Mouse (Mus musculus) liver, embryonic 18 days (tissue): ENCODE measurements around the gene Olfr1298. TPM values are rescaled to one million over a fixed set of nuclear protein-coding genes. Genes with fewer than 3 reads are reported as not detected.

ENCODE experiments used
- polyA plus RNA-seq: library from polyadenylated mRNA; depleted of rRNA; stranded (reverse); fragments of >200 nt; gene quantifications from 2 replicates; pipeline ENCODE4 v1.2.3, GENCODE M21; 2012; rRNA removed

The Olfr1298 gene
- not detected in 2 replicates for polyA plus RNA-seq

GRCm38 (mm10) chr2:111649101-111649500 lies at the start of gene Olfr1298:
Gene Olfr1298 (minus strand): TSS chr2:111649201.

GRCm38 (mm10) chr2:111661119-111661518 lies 12.1 kb upstream of the Olfr1298 start, which contains the start of gene Olfr1299:
Gene Olfr1299 (plus strand): TSS chr2:111661419.

GRCm38 (mm10) chr2:111626397-111626796 lies 22.6 kb downstream of the Olfr1298 start, which contains the start of gene Olfr1297:
Gene Olfr1297 (minus strand): TSS chr2:111626497.

Other genes with a start within 250 kb of the Olfr1298 start
- not detected in 2 replicates for gene Olfr1286, start 226.1 kb downstream of the Olfr1298 start, polyA plus RNA-seq
- gene Olfr1287, start 200.1 kb downstream of the Olfr1298 start, polyA plus RNA-seq = not detected in 2 replicates
- not detected in 2 replicates for gene Olfr1288, start 175.1 kb downstream of the Olfr1298 start, polyA plus RNA-seq
- gene Olfr1289, start 168.4 kb downstream of the Olfr1298 start, polyA plus RNA-seq = not detected in 2 replicates
- gene Olfr1290, start 155.4 kb downstream of the Olfr1298 start, polyA plus RNA-seq = not detected in 2 replicates
- not detected in 2 replicates for gene Olfr1291-ps1, start 152.0 kb downstream of the Olfr1298 start, polyA plus RNA-seq
- not detected in 2 replicates for gene Olfr1293-ps, start 124.0 kb downstream of the Olfr1298 start, polyA plus RNA-seq
- gene Olfr1294, start 108.9 kb downstream of the Olfr1298 start, polyA plus RNA-seq = not detected in 2 replicates
- gene Olfr1295, start 79.5 kb downstream of the Olfr1298 start, polyA plus RNA-seq = not detected in 2 replicates
- not detected in 2 replicates for gene Olfr1297, start 22.7 kb downstream of the Olfr1298 start, polyA plus RNA-seq
- not detected in 2 replicates for gene Olfr1299, start 12.2 kb upstream of the Olfr1298 start, polyA plus RNA-seq
- not detected in 2 replicates for gene Olfr1301, start 101.8 kb upstream of the Olfr1298 start, polyA plus RNA-seq
- gene Olfr1302, start 128.2 kb upstream of the Olfr1298 start, polyA plus RNA-seq = not detected in 2 replicates
- not detected in 2 replicates for gene Olfr1303, start 171.1 kb upstream of the Olfr1298 start, polyA plus RNA-seq
- gene Olfr1305, start 227.9 kb upstream of the Olfr1298 start, polyA plus RNA-seq = not detected in 2 replicates